Mouse (Mus musculus) frontal cortex, adult 2 months (tissue): ENCODE measurements around the gene Ficd. TPM values are rescaled to one million over a fixed set of nuclear protein-coding genes. Genes with fewer than 3 reads are reported as not detected.

ENCODE experiments used
- DNase-seq, 2 experiments: peaks; one replicate each; pipeline ENCODE4 v3.0.0; 2022; ENCODE audit warnings: low spot score in 1 of 2; ENCODE audit errors: extremely low spot score in 1 of 2
- polyA plus RNA-seq: library from polyadenylated mRNA; depleted of rRNA; stranded (reverse); fragments of >200 nt; gene quantifications from 2 replicates; pipeline ENCODE4 v1.2.3, GENCODE M21; 2012; rRNA removed

Gene Ficd
- 9.4 and 9.5 TPM in 2 replicates for polyA plus RNA-seq

GRCm38 (mm10) chr5:113735345-113736112 lies at the start of gene Ficd:
TSS of gene Ficd (plus strand) at chr5:113735803.
- DNase-seq = peak; percentile 84 to 92

GRCm38 (mm10) chr5:113687514-113687913 lies 48.1 kb upstream of the Ficd start:
- no peak for DNase-seq

GRCm38 (mm10) chr5:113690069-113690548 lies 45.5 kb upstream of the Ficd start:
- peak in 1 of 2 experiments; percentile 12 for DNase-seq

DNA sequence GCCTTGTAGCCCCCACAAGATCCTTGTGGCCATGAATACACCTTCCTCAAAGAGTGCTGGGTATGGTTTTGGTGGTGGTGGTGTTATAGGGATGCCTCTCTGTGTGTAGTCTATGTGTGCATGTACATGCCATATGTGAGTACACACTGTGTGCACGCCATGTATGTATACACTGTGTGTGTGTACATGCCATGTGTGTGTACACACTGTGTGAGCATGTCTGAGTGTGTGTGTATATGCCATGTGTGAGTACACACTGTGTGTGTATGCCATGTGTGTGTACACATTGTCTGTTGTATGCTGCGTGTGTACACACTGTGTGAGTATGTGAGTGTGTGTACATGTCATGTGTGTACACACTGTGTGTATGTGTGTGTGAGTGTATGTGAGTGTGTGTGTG lies 44.7 kb upstream of the Ficd start:
- DNase-seq = no peak

DNA sequence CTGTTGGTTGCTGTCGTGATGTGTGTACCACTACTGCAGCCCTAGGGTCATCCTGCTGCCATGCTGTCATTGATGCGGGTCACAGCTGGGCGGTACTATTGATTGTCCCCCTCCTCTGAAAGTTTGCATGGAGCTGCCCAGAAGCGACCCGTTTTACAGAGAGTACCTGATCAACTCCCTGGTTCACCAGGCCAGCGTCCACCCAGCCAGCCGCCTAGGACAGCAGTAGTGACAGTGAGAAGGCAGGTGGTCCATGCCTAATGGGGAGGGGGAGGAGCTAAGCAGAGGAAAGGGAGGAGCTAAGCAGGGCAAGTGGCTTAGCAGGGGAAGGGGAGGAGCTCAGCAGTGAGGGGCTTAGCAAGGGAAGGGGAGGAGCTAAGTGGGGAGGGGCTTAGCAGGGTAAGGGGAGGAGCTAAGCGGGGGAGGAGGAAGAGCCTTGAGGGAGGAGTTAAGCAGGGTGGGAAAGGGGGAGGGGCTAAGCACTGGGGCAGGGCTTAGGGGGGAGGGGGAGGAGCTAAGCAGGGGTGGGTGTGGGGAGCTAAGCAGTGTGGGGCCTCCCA lies 42.3 kb upstream of the Ficd start:
- DNase-seq = no peak

DNA sequence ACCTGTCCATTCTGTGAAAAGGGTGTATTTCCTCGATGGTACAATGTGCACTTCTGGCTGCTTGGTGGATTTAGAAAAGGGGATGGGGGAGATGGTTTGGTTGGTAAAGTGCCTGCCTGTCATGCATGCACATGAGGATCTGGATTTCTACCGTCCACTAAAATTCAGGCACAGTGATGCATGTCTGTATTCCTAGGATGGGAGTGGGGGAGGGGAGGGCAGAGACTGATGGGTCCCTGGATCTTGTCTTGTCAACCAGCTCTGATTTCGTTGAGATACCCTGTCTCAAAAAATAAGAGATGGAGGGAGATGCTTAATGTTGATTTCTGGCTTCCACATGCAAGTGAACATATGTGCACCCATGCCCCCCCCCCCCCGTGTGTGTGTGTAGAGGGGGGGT lies 41.6 kb upstream of the Ficd start:
- no peak for DNase-seq

DNA sequence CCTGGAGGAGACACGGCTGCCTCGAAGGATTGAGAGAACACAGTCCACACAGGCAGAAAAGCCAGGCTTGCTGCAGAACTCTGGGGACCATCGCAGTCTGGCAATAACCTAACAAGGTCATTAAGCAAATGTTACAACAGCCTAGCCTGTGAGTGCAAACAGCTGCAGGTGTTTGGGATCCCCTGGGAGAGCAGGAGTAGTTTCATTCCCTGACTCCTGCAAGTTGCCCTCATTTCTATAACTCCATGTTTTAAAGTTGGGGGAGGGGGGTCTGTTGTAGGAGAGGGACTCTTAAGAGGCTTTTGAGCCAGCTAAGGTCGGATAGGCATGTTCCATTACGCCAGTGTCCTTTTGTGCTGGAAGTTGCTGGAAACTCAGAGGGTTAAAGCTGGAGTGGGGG lies 41.2 kb upstream of the Ficd start:
- no peak for DNase-seq

DNA sequence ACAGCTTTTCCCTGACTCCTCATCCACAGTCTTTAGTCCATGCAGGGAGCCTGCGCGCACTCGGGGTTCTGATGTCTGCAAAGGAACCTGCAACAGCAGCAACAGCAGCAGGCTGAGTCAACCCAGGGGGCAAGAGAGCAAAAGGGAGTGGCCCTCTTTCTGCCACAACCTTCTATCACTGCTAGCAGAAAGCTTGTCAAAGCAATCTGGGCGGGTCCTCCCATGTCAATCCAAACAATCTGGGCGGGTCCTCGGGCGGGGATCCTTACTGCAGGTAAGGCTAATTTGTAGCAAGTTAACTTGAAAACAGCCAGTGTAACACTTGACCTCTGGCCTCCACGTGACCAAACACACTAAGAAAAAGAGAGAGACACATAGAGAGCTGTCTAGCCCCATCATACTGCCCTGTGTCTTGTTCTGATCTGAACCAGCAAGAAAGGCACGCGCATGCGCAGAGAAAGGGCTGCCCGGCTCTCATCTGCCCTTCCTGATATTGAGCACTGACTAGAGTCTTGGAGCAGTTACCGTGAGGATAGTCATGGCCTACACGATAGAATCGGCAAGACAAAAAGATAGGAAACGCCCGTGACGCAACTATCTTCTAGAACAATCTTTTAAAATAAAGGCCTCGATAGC lies 35.1 kb upstream of the Ficd start:
- no peak for DNase-seq

- no peak for DNase-seq
Observed at GRCm38 (mm10) chr5:113703803-113704585, 31.6 kb upstream of the Ficd start.

DNA sequence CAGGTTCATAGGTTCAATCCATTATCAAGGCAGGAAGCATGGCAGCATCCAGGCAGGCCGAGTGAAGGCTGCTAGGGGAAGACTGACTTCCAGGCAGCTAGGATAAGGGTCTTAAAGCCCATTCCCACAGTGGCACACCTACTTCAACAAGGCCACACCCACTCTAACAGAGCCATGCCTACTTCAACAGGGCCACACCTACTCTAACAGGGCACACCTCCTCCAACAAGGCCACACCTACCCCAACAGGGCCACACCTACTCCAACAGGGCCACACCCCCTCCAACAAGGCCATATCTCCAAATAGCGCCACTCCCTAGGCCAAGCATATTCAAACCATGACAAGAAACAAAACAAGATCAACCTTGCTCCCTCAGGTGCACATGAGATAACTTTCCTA lies 22.7 kb upstream of the Ficd start:
- no peak for DNase-seq

- DNase-seq = peak; percentile 58 to 82
Observed at GRCm38 (mm10) chr5:113716581-113717388, 18.8 kb upstream of the Ficd start.

- no peak for DNase-seq
Observed at GRCm38 (mm10) chr5:113719221-113719661, 16.4 kb upstream of the Ficd start.

- no peak for DNase-seq
Observed at GRCm38 (mm10) chr5:113722224-113723013, 13.2 kb upstream of the Ficd start.

DNA sequence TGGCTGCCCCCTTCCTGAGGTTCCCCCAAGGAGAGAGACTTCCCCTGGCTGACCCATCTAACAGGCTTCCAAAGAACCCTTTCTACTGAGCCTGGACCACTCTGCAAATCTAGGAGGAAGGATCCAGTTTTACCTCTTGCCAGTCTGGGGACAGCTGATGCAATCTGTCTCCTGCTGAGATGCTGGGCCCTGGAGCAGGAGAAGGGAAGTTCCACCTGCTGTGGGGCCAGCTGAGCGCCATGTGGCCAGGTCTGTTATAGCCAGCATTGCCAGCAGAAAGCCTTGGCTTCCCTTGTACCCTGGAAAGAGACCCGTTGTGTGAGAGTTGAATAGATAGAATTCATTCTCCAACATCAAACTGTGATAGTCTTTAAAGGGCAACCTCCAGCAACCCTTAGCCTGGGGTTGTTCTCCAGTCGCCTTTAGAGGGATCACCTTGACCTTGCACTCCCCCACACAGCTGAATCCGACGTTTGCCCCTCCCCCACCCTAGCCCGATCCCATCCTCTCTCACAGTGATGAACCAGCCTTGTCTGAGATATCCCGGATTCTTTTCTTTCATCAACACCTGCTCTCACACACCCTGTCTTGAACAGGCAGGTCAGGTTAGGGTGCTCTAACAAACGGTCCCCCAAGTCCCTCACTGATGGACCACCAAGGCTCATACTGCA lies 11.9 kb upstream of the Ficd start:
- DNase-seq = no peak

- peak in 1 of 2 experiments; percentile 96 for DNase-seq
Observed at GRCm38 (mm10) chr5:113724446-113724845, 11.2 kb upstream of the Ficd start, which contains the start of gene 1700069L16Rik. TSS of gene 1700069L16Rik (minus strand) at chr5:113724772.

- DNase-seq = no peak
Observed at GRCm38 (mm10) chr5:113725417-113725816, 10.2 kb upstream of the Ficd start.

- DNase-seq = no peak
Observed at GRCm38 (mm10) chr5:113726618-113727017, 9.0 kb upstream of the Ficd start.

DNA sequence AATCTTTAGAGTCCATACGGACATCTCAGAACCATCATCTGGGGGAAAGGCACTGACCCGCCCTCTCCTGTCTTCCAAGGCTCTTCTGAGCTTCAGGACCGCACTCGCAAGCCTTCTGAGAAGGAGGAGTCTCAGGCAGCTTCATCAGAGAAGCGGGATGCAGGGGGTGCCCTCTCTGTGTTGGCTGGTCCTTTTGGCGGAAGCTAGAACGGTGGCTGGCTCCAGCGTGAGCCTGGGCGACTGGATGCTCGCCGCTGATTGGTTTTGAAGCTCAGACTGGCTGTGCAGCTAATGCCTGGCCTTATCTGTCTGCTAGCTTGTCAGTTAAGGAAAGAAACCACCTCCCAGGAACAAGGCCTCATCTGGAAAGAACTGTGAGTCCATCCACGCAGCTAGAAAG lies 8.4 kb upstream of the Ficd start:
- no peak for DNase-seq

DNA sequence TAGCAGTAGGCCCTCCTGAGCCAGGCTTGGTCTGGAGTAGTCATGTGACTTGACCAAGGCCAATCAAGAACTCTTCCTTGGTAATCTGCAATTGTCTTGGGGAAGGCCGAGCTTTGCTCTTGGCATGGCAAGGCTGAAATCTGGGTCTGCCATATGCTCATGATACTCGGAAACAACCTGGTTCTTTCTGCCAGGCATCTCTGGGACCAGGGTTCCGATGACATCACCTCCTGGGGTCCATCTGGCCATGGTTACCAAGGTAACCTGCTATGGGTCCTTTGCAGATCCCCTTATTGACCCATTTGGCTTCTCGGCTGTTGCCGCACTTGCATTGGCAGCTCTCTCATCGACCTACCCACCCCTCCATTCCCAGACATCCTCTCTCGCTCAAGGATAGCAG lies 7.6 kb upstream of the Ficd start:
- DNase-seq = no peak
